Mouse (Mus musculus): Measurements from ENCODE around the gene Rybp. TPM values are rescaled to one million over a fixed set of nuclear protein-coding genes. Genes with fewer than 3 reads are reported as not detected.

The Rybp gene
- total RNA-seq, 2 experiments from 2014 or later, result 56.7 to 58.7 TPM

- no peak for DNase-seq (ENCODE audit: low spot score in 2 of 2)
Observed at GRCm38 (mm10) chr6:100220917-100221560, 66.2 kb downstream of the Rybp start.

GRCm38 (mm10) chr6:100219971-100220370, 67.3 kb downstream of the Rybp start:
- no peak for DNase-seq (ENCODE audit: low spot score in 2 of 2)

GRCm38 (mm10) chr6:100218541-100219341, 68.5 kb downstream of the Rybp start:
- DNase-seq (ENCODE audit: low spot score in 2 of 2), result peak; percentile 78 to 92

GRCm38 (mm10) chr6:100217507-100217906, 69.8 kb downstream of the Rybp start:
- DNase-seq (ENCODE audit: low spot score in 2 of 2), result no peak

- no peak for DNase-seq (ENCODE audit: low spot score in 2 of 2)
Observed at GRCm38 (mm10) chr6:100216945-100217344, 70.3 kb downstream of the Rybp start.

- no peak for DNase-seq (ENCODE audit: low spot score in 2 of 2)
Observed at GRCm38 (mm10) chr6:100215809-100216208, 71.5 kb downstream of the Rybp start.

GRCm38 (mm10) chr6:100214132-100214913, 73.0 kb downstream of the Rybp start:
- no peak for DNase-seq (ENCODE audit: low spot score in 2 of 2)

- no peak for DNase-seq (ENCODE audit: low spot score in 2 of 2)
Observed at GRCm38 (mm10) chr6:100213596-100213995, 73.7 kb downstream of the Rybp start.

GRCm38 (mm10) chr6:100212820-100213219, 74.5 kb downstream of the Rybp start:
- no peak for DNase-seq (ENCODE audit: low spot score in 2 of 2)

- DNase-seq (ENCODE audit: low spot score in 2 of 2), result no peak
Observed at GRCm38 (mm10) chr6:100211646-100212045, 75.6 kb downstream of the Rybp start.

GRCm38 (mm10) chr6:100210517-100210916, 76.8 kb downstream of the Rybp start:
- DNase-seq (ENCODE audit: low spot score in 2 of 2), result no peak

GRCm38 (mm10) chr6:100206741-100207275, 80.5 kb downstream of the Rybp start:
- peak; percentile 57 to 84 for DNase-seq (ENCODE audit: low spot score in 2 of 2)

- DNase-seq (ENCODE audit: low spot score in 2 of 2), result no peak
Observed at GRCm38 (mm10) chr6:100206261-100206660, 81.0 kb downstream of the Rybp start.

- no peak for DNase-seq (ENCODE audit: low spot score in 2 of 2)
Observed at GRCm38 (mm10) chr6:100204436-100204835, 82.8 kb downstream of the Rybp start.

GRCm38 (mm10) chr6:100203492-100203891, 83.8 kb downstream of the Rybp start:
- no peak for DNase-seq (ENCODE audit: low spot score in 2 of 2)

- no peak for DNase-seq (ENCODE audit: low spot score in 2 of 2)
Observed at GRCm38 (mm10) chr6:100202091-100202490, 85.2 kb downstream of the Rybp start.

GRCm38 (mm10) chr6:100197102-100197501, 90.2 kb downstream of the Rybp start:
- DNase-seq (ENCODE audit: low spot score in 2 of 2), result peak in 1 of 2 experiments; percentile 36

- no peak for DNase-seq (ENCODE audit: low spot score in 2 of 2)
Observed at GRCm38 (mm10) chr6:100195870-100196409, 91.3 kb downstream of the Rybp start.

- no peak for DNase-seq (ENCODE audit: low spot score in 2 of 2)
Observed at GRCm38 (mm10) chr6:100195091-100195490, 92.2 kb downstream of the Rybp start.

GRCm38 (mm10) chr6:100193760-100194159, 93.5 kb downstream of the Rybp start:
- no peak for DNase-seq (ENCODE audit: low spot score in 2 of 2)

- DNase-seq (ENCODE audit: low spot score in 2 of 2), result no peak
Observed at GRCm38 (mm10) chr6:100192691-100193229, 94.5 kb downstream of the Rybp start.

Measured in layer of hippocampus, postnatal 14 days (tissue).